Mouse (Mus musculus) midbrain, embryonic 10.5 days (tissue): Measurements from ENCODE around the gene Bcr. TPM values are rescaled to one million over a fixed set of nuclear protein-coding genes. Genes with fewer than 3 reads are reported as not detected.
A peak's percentile ranks its signal among the peaks of the same experiment; 100 is the strongest.

ENCODE experiments used
- DNase-seq: peaks from one replicate; pipeline ENCODE4 v3.0.0-alpha.2; 2017; ENCODE audit warnings: low spot score
- H3K27ac ChIP-seq: fragments of 300-500 bp; sonication (generic); replicated peaks from 2 replicates; pipeline ENCODE4 v1.5.1; 2016; ENCODE audit warnings: mild to moderate bottlenecking
- H3K27me3 ChIP-seq: fragments of 300-500 bp; sonication (generic); 2 replicates; pipeline ENCODE4 v1.6.1; 2016; ENCODE audit warnings: low read depth, mild to moderate bottlenecking; ENCODE audit not compliant: poor library complexity, severe bottlenecking
- H3K36me3 ChIP-seq: fragments of 300-500 bp; sonication (generic); 2 replicates; pipeline ENCODE4 v1.6.1; 2016; ENCODE audit warnings: mild to moderate bottlenecking, moderate library complexity
- H3K4me1 ChIP-seq: fragments of 300-500 bp; sonication (generic); 2 replicates; pipeline ENCODE4 v1.6.1; 2016
- H3K4me3 ChIP-seq: fragments of 300-500 bp; sonication (generic); 2 replicates; pipeline ENCODE4 v1.5.1; 2016; ENCODE audit warnings: mild to moderate bottlenecking, moderate library complexity
- H3K9me3 ChIP-seq: fragments of 300-500 bp; sonication (generic); replicated peaks from 2 replicates; pipeline ENCODE4 v1.6.1; 2016; ENCODE audit warnings: mild to moderate bottlenecking
- WGBS: fragments of 180-500 bp; shearing (Covaris S2); methylation state at CpG from one replicate; pipeline ENCODE4 v1.1.7; 2016; 5-methylcytosine and 5-hydroxymethylcytosine counted together
- polyA plus RNA-seq: library from polyadenylated mRNA; unstranded; fragments of >200 nt; fragmentation: Nextera tagmentation; extraction: Ambion mirVana; gene quantifications from 2 replicates; pipeline ENCODE4 v1.2.1, GENCODE M21; 2016

The Bcr gene
- polyA plus RNA-seq, 1 experiment from 2014 or later, result 5.1 TPM

DNA sequence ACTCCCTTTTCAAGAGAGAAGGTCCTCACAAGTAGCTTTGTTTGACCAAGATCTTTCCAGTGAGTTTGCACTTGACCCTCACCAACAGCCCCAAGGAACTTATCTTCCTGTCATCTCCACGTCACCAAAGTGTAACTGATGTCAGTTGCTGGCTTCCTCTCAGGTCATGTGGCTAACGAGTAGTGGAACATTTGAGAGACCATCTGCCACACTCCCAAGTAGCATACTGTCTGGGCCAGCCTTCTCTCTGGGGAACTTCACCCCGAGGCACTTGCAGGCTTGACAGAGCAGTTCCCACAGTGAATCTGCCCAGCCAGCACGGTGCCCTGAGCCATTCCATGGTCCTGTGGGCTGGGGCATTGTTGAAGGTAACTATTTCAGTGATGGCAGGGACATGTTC lies 65.2 kb downstream of the Bcr start:
- Histone ChIP-seq H3K9me3 (no peaks in the 10 kb centered on the region), H3K27ac (no peak overlapping the region), H3K27me3 (no peaks in the 10 kb centered on the region), H3K4me1 (peaks cover 16% of the 10 kb centered on the region), H3K4me3 (no peak overlapping the region), H3K36me3 (peaks cover 37% of the 10 kb centered on the region)
- no peak for DNase-seq
- WGBS, result 83% methylated on average over 4 of the region's 4 CpGs

DNA sequence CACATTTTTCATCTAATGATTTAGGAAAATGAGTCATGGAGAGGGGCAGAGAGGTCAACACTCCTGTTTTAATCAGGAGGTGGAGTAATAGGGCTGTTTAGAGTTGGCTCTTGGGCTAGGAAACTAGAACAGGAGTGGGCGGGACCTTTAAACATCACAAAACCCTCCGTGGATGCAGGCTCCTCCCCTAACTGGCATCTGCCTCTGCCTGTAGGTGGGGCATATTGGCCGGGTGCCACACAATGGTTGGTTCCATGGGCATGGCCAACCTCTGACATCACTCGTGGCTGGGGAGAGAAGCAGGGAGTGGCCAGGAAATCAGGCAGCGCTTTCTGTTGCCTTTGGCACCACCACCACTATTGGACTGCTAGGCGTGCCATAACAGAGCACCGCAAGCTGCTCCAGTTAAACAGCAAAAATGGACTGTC lies 68.9 kb downstream of the Bcr start:
- WGBS, result 89% methylated on average over 7 of the region's 7 CpGs
- no peak for DNase-seq
- no peaks in the 10 kb centered on the region for H3K9me3 ChIP-seq
- H3K36me3 ChIP-seq, result peaks cover 69% of the 10 kb centered on the region
- H3K27me3 ChIP-seq, result no peaks in the 10 kb centered on the region
- 0 out of 2 replicates have a peak, but pooled peaks cover 2% of the 10 kb centered on the region for H3K4me1 ChIP-seq
- H3K27ac ChIP-seq, result no peak overlapping the region
- H3K4me3 ChIP-seq, result no peak overlapping the region

DNA sequence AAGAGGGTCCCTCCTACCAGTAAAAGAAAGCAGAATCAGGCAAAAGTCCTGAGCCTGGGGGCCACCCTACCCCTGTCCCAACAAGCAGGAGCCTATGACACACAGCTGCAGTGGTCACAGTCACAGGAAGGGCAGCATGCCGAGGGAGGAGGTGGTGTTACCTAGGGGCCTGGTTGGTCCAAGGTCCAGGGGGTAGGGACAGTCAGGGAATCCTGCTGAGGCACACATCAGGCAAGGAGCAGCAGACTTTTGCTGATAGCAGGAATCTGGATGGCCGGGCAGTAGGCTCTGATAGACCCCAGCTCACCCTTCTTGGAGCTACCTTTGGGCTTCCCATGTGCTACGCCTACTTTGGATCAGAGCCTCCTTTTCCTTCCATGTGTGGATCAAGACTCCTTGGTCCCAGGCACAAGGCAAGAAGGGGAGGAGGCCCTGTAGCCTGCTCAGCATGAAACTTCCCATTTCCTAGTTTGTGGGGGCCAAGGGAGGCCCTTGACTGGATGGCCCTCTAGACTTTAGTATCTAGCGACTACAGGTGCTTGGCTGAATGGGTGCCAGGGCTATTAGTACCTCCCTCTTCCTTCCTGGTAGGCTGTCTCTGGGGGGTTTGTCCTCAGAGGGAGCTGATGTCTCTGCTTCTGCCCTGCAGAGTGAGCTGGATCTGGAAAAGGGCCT lies 70.1 kb downstream of the Bcr start:
- Histone ChIP-seq H3K27ac (no peak overlapping the region), H3K4me3 (no peak overlapping the region), H3K9me3 (no peaks in the 10 kb centered on the region), H3K27me3 (no peaks in the 10 kb centered on the region), H3K4me1 (peaks cover 11% of the 10 kb centered on the region; the same call in 1 of the 2 replicates), H3K36me3 (peaks cover 70% of the 10 kb centered on the region)
- 87% methylated on average over 4 of the region's 4 CpGs for WGBS
- DNase-seq, result no peak

DNA sequence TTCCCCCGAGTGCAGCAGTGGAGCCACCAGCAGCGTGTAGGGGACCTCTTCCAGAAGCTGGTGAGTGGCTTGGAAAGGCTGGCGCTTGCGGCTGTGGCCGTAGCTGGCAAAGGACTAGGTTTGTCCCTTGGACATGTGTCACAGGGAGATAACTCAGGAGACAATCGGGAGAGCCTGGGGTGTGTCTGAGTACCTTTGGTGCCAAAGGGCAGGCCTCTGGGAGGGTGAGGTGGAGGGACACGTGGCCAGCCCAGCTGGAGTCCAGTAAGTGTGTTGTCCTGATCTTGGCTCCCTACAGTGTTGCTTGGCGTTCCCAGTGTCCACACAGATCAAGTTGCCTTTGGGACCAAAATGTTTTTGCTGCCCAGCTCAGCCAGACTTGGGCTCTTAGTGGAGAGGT lies 71.2 kb downstream of the Bcr start:
- no peaks in the 10 kb centered on the region for H3K27me3 ChIP-seq
- H3K36me3 ChIP-seq, result peaks cover 70% of the 10 kb centered on the region
- peaks cover 13% of the 10 kb centered on the region; the same call in 1 of the 2 replicates for H3K4me1 ChIP-seq
- no peak overlapping the region for H3K4me3 ChIP-seq
- H3K9me3 ChIP-seq, result no peaks in the 10 kb centered on the region
- H3K27ac ChIP-seq, result no peak overlapping the region
- 62% methylated on average over 8 of the region's 8 CpGs for WGBS
- DNase-seq, result no peak

DNA sequence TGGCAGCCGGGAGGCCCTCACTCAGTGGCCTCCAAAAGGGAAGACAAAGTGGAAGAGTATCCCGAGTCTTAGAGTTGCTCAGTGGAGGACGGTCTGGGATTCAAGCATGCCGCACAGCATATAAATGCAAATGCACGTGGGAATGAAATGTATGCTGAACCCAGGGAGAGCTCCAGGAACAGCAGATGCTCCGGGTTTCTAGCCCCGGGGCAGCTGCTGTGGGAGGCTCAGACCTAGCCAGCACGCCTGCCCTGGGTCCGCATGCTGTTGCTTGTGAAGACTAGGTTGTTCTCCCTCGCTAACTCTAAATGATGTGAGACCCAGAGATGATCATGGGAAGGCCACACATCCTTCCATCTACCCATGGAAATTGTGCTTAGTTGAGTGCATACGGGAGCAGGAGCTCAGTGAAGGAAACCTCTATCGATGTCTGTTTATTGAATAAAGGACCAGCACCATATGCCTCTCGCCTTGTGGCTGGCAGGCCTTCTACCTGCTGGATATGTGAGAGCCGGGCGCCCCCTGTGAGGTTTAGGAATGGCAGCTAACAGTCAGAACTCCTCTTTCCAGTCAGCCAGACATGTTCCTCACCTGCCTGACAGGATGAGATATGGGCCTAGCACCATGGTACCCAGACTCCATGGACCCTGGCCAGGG lies 74.6 kb downstream of the Bcr start:
- DNase-seq, result no peak
- peaks cover 18% of the 10 kb centered on the region; the same call in 1 of the 2 replicates for H3K4me1 ChIP-seq
- no peaks in the 10 kb centered on the region for H3K27me3 ChIP-seq
- H3K4me3 ChIP-seq, result no peak overlapping the region
- no peak overlapping the region for H3K27ac ChIP-seq
- 87% methylated on average over 15 of the region's 15 CpGs for WGBS
- H3K36me3 ChIP-seq, result peaks cover 84% of the 10 kb centered on the region
- no peaks in the 10 kb centered on the region for H3K9me3 ChIP-seq

DNA sequence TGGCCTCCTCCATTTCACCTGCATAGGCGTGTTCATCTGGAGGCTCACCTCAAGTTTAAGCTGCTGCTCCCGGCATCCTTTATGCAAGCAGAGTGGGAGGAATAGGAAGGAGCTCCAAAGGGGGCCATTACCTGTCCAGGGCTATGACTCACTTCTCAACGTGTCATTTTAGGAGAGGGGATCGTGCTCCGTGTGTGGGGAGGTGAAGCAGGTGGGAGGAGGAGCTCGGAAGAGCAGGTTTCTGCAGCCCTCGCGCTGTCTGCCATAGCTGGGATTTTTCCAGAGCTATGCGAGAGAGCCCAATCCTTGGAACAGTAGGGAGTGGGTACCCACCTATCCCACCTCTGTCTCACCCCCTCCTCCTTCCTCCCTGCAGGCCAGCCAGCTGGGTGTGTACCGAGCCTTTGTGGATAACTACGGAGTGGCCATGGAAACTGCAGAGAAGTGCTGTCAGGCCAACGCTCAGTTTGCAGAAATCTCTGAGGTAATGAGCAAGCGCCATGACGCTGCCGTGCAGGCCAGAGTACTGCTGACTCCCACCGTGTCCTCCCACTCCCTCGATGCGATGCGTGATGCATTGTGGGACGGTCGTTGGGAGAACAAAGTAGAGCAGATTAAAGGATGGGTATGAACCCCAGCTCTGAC lies 75.2 kb downstream of the Bcr start:
- Histone ChIP-seq H3K4me3 (no peak overlapping the region), H3K4me1 (peaks cover 18% of the 10 kb centered on the region; the same call in 1 of the 2 replicates), H3K36me3 (peaks cover 91% of the 10 kb centered on the region), H3K27ac (0 out of 2 replicates have a peak overlapping the region, but pooled peaks have one; percentile 23), H3K9me3 (no peaks in the 10 kb centered on the region), H3K27me3 (no peaks in the 10 kb centered on the region)
- DNase-seq, result no peak
- 94% methylated on average over 21 of the region's 21 CpGs for WGBS

DNA sequence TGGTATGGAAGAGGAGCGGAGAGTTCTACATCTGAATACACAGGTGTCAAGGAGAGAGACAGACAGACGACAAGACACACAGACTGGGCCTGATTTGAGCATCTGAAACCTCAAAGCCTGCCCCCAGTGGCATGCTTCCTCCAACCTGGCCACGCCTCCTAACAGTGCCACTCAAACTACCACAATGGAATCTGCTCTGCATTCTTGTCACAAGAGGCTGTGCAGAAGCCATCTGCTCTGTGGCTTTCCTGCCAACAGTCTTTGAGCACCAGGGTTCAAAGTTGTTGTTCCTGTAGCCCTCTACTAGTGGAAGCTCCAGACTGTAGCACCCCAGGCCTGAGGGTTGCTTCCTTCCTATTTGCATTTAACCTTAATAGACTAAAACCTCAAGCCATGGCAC lies 76.8 kb downstream of the Bcr start:
- DNase-seq, result no peak
- peaks cover 95% of the 10 kb centered on the region for H3K36me3 ChIP-seq
- H3K27ac ChIP-seq, result 0 out of 2 replicates have a peak overlapping the region, but pooled peaks have one; percentile 6
- no peaks in the 10 kb centered on the region for H3K9me3 ChIP-seq
- no peak overlapping the region for H3K4me3 ChIP-seq
- peaks cover 18% of the 10 kb centered on the region; the same call in 1 of the 2 replicates for H3K4me1 ChIP-seq
- no peaks in the 10 kb centered on the region for H3K27me3 ChIP-seq
- WGBS, result 79% methylated on average over 3 of the region's 3 CpGs

DNA sequence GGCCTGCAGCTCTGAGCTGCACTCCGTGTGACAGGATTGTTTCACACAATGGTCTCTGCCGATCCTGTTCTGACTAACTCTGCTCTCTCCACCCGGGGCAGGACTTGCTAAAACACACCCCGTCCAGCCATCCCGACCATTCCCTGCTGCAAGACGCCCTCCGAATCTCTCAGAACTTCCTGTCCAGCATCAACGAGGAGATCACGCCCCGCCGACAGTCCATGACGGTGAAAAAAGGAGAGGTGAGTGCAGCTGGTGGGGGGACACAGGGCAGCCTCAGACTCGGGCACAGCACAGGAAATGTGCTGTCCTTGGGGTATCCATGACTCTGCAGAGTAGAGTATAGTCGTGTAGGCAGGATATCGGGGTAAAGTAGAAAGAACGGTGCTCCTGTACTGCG lies 84.8 kb downstream of the Bcr start:
- H3K27ac ChIP-seq, result no peak overlapping the region
- no peak overlapping the region for H3K4me3 ChIP-seq
- peaks cover 89% of the 10 kb centered on the region for H3K36me3 ChIP-seq
- 89% methylated on average over 17 of the region's 17 CpGs for WGBS
- no peaks in the 10 kb centered on the region for H3K9me3 ChIP-seq
- no peak for DNase-seq
- H3K27me3 ChIP-seq, result no peaks in the 10 kb centered on the region
- peaks cover 28% of the 10 kb centered on the region for H3K4me1 ChIP-seq

DNA sequence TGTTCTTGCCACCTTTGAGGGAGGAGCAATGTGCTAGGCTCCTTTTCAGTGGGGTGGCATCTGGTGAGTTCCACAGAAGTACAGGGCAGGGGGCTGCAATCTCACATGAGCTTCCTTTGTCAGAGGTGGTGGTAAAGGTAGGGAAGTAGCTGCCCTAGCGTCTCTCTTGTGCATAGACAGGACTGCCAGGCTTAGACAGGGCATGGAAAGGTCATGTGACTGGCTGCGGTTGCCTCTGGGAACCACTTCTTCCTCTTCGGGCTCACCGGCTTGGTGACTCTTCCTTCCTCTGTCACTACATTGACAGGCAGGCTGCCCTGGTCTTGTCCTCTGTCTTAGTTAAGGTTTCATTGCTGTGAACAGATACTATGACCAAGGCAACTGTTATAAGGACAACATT lies 85.6 kb downstream of the Bcr start:
- Histone ChIP-seq H3K4me1 (peaks cover 35% of the 10 kb centered on the region), H3K36me3 (peaks cover 85% of the 10 kb centered on the region)
- whole genome bisulfite sequencing, result 90% methylated on average over 4 of the region's 4 CpGs

DNA sequence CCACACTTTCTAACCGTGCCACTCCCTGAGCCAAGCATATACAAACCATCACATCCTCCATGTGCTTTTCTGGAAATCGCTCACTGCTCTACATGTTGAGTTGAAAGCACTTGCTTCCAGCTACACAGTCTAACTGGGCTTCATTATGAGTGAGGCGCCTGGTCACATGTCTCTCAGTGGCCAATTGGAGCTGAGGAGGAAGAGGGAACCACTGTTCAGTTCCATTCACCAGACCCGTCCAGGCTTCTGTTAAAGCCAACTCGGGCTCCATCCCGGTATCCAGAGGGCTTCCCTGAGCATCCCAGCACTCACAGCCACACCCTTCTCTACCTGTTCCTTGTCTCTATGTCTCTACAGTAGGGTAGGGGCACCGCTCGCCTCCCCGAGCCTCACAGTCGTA lies 86.2 kb downstream of the Bcr start:
- H3K36me3 ChIP-seq, result peaks cover 79% of the 10 kb centered on the region
- no peak for DNase-seq
- WGBS, result 88% methylated on average over 10 of the region's 10 CpGs
- no peak overlapping the region for H3K27ac ChIP-seq
- no peak overlapping the region for H3K4me3 ChIP-seq
- peaks cover 37% of the 10 kb centered on the region for H3K4me1 ChIP-seq
- no peaks in the 10 kb centered on the region for H3K9me3 ChIP-seq
- no peaks in the 10 kb centered on the region for H3K27me3 ChIP-seq

More for the DNA sequence above, 85.6 kb downstream of the Bcr start:
- Histone ChIP-seq H3K9me3 (no peaks in the 10 kb centered on the region), H3K27me3 (no peaks in the 10 kb centered on the region), H3K27ac (no peak overlapping the region), H3K4me3 (no peak overlapping the region)
- DNase-seq, result no peak

DNA sequence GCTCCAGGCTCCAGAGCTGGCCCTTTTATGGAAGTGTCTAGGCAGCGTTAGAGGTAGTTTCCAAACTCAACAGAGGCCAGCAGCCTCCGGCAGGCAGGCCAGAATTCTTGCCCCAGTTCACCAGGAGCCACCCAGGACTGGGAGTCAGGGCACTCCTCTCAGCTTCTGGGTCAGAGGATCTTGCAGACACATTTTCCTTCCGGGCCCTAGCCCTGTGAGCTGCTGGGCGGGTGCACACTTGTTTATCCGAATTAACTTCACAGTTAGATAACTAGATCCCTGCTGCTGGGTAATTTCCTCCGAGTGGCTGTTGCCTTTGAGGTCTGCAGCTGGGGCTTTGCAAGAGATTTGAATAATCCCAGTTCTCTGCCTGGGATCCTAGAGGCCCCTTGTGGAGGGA lies 87.9 kb downstream of the Bcr start:
- H3K9me3 ChIP-seq, result no peaks in the 10 kb centered on the region
- WGBS, result 17% methylated on average over 6 of the region's 6 CpGs
- no peak overlapping the region for H3K4me3 ChIP-seq
- H3K27ac ChIP-seq, result 0 out of 2 replicates have a peak overlapping the region, but pooled peaks have one; percentile 28
- DNase-seq, result no peak
- H3K36me3 ChIP-seq, result peaks cover 75% of the 10 kb centered on the region
- H3K4me1 ChIP-seq, result peaks cover 37% of the 10 kb centered on the region
- no peaks in the 10 kb centered on the region for H3K27me3 ChIP-seq

DNA sequence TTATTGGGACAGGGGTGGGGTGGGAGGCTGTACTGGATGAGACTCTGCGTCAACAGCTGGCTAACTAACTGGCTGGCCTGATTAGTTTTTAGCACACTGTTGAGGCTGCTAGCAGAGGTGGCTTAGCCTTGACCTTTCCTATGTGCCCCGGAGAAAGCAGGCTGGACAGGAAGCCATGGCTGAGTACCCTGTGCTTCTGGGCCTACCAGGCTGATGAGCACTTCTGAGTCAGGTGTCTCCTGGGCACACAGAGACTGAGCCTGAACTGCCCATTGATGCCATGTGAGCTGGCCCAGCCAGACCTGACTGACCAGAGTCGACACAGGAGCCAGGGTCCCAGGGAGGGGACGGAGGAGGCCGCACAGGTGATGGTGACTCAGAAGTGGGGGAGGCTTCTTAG lies 90.0 kb downstream of the Bcr start:
- Histone ChIP-seq H3K9me3 (no peaks in the 10 kb centered on the region), H3K27me3 (no peaks in the 10 kb centered on the region), H3K36me3 (peaks cover 73% of the 10 kb centered on the region), H3K4me3 (no peak overlapping the region), H3K4me1 (peaks cover 37% of the 10 kb centered on the region), H3K27ac (no peak overlapping the region; the same call in 1 of the 2 replicates)
- WGBS, result 64% methylated on average over 5 of the region's 5 CpGs
- no peak for DNase-seq

DNA sequence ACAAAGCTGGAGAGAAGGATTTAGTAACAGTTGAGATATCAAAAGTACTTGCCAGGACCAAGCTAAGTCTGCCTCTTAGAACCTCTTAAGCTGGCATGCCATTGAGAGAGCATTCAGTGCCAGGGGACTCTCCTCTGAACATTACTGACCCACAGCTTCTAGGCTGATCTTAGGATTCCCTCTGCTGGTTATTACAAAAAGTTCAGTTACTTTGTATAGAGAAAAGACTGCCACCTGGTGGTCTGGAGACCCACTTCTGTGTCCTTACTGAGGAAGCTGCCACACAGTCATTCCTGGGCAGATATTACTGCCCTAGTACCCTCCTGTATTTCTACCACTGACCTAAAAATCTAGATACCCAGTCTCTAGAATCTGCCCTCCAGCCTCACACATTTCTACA lies 90.9 kb downstream of the Bcr start:
- DNase-seq, result peak; percentile 48
- no peaks in the 10 kb centered on the region for H3K27me3 ChIP-seq
- no peak overlapping the region for H3K4me3 ChIP-seq
- H3K27ac ChIP-seq, result no peak overlapping the region
- no peaks in the 10 kb centered on the region for H3K9me3 ChIP-seq
- H3K36me3 ChIP-seq, result peaks cover 73% of the 10 kb centered on the region
- H3K4me1 ChIP-seq, result peaks cover 41% of the 10 kb centered on the region
